Mouse (Mus musculus) induced T-regulatory cell, adult 2 months (primary cell): ENCODE results near the gene Map3k5.

Experiments
- DNase-seq: peaks from one replicate; pipeline ENCODE4 v3.0.0-alpha.2; 2012; ENCODE audit warnings: low read depth

Gene Map3k5

GRCm38 (mm10) chr10:20107031-20107430, 172.8 kb downstream of the Map3k5 start:
- DNase-seq, result no peak

- no peak for DNase-seq
Observed at GRCm38 (mm10) chr10:20111508-20111907, 177.2 kb downstream of the Map3k5 start.

GRCm38 (mm10) chr10:20112026-20112973, 178.0 kb downstream of the Map3k5 start:
- no peak for DNase-seq

- DNase-seq, result peak; percentile 63
Observed at GRCm38 (mm10) chr10:20119504-20120425, 185.5 kb downstream of the Map3k5 start.

- no peak for DNase-seq
Observed at GRCm38 (mm10) chr10:20121981-20122380, 187.7 kb downstream of the Map3k5 start.

GRCm38 (mm10) chr10:20123401-20123800, 189.1 kb downstream of the Map3k5 start:
- DNase-seq, result peak; percentile 63

- no peak for DNase-seq
Observed at GRCm38 (mm10) chr10:20124576-20124975, 190.3 kb downstream of the Map3k5 start.

- peak; percentile 77 for DNase-seq
Observed at GRCm38 (mm10) chr10:20125226-20125625, 191.0 kb downstream of the Map3k5 start.

- no peak for DNase-seq
Observed at GRCm38 (mm10) chr10:20132933-20133652, 198.8 kb downstream of the Map3k5 start.

- no peak for DNase-seq
Observed at GRCm38 (mm10) chr10:20135350-20136058, 201.2 kb downstream of the Map3k5 start.

GRCm38 (mm10) chr10:20136505-20136904, 202.2 kb downstream of the Map3k5 start:
- DNase-seq, result no peak

- DNase-seq, result no peak
Observed at GRCm38 (mm10) chr10:20141376-20141775, 207.1 kb downstream of the Map3k5 start.

GRCm38 (mm10) chr10:20148130-20148772, 214.0 kb downstream of the Map3k5 start, which contains the start of gene Map7:
TSS of gene Map7 (plus strand) at chr10:20148471.
- DNase-seq, result peak; percentile 37

- peak; percentile 68 for DNase-seq
Observed at GRCm38 (mm10) chr10:20148773-20149120, 214.5 kb downstream of the Map3k5 start.

- DNase-seq, result no peak
Observed at GRCm38 (mm10) chr10:20149121-20149834, 215.0 kb downstream of the Map3k5 start.

- peak; percentile 53 for DNase-seq
Observed at GRCm38 (mm10) chr10:20149835-20150355, 215.6 kb downstream of the Map3k5 start.

- DNase-seq, result no peak
Observed at GRCm38 (mm10) chr10:20152131-20152530, 217.9 kb downstream of the Map3k5 start.

GRCm38 (mm10) chr10:20153507-20153906, 219.2 kb downstream of the Map3k5 start:
- DNase-seq, result no peak

- no peak for DNase-seq
Observed at GRCm38 (mm10) chr10:20155401-20155800, 221.1 kb downstream of the Map3k5 start.
